Mouse (Mus musculus): ENCODE results near the gene Mzt1. TPM values are rescaled to one million over a fixed set of nuclear protein-coding genes. Genes with fewer than 3 reads are reported as not detected.

Mzt1 gene
- polyA plus RNA-seq (2017; shearing (Covaris generic)): 51.7 TPM

GRCm38 (mm10) chr14:99046031-99046781, at the start of gene Mzt1, which contains the start of gene Bora:
Gene Mzt1, minus strand, starts transcription at chr14:99046134.
Gene Bora, plus strand, starts transcription at chr14:99046222.

GRCm38 (mm10) chr14:98994218-98994617, 51.7 kb downstream of the Mzt1 start, which contains the start of gene Rpl36a-ps1:
Gene Rpl36a-ps1, minus strand, starts transcription at chr14:98994318.

Other genes starting within 250 kb of the Mzt1 start
- 13.4 TPM for gene Rpl36a-ps1, start 51.8 kb downstream of the Mzt1 start, polyA plus RNA-seq (2017; shearing (Covaris generic))
- 28.4 TPM for gene Bora, start 88 bp upstream of the Mzt1 start, polyA plus RNA-seq (2017; shearing (Covaris generic))
- 27.2 TPM for gene Pibf1, start 53.3 kb upstream of the Mzt1 start, polyA plus RNA-seq (2017; shearing (Covaris generic))
- 5.8 TPM for gene Dis3, start 53.6 kb upstream of the Mzt1 start, polyA plus RNA-seq (2017; shearing (Covaris generic))